Mouse (Mus musculus) G1E (cell line): Measurements from ENCODE around the gene Gm17334.

Source experiments
- CTCF ChIP-seq: IDR thresholded peaks from 2 replicates; pipeline ENCODE4 v1.5.1; 2012; ENCODE audit warnings: low read depth, low read length, inconsistent platforms, mixed read lengths
- POLR2AphosphoS5 ChIP-seq: IDR thresholded peaks from 2 replicates; pipeline ENCODE4 v1.6.1; 2012; ENCODE audit warnings: low read depth, low read length, inconsistent platforms; ENCODE audit not compliant: insufficient replicate concordance

DNA sequence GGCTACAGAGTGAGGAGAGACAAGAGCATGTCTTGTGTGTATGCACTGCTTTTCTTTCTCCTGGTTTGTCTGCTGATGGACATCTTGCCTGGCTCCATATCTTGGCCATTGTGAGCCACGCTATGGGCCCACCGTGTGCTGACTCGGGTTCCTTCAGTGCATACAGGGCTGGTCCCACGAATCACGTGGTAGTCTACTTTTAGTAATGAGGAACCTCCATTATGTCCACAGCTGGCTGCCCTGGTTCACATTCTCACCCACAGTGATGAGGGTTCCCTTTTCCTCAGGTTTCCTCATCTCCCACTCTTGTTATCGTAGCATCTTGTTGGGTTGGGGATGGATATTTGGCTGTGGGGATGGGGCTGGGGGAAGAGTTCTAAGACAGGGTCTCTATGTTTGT, 24.4 kb downstream of the Gm17334 start:
- TF ChIP-seq CTCF: no peak
- TF ChIP-seq POLR2AphosphoS5: no peak
